Mouse (Mus musculus): ENCODE results near the gene Dcx. TPM values are rescaled to one million over a fixed set of nuclear protein-coding genes. Genes with fewer than 3 reads are reported as not detected.
A peak's percentile ranks its signal among the peaks of the same experiment; 100 is the strongest.

Gene Dcx
- polyA plus RNA-seq, 2 experiments = 10.5 to 13.0 TPM

DNA sequence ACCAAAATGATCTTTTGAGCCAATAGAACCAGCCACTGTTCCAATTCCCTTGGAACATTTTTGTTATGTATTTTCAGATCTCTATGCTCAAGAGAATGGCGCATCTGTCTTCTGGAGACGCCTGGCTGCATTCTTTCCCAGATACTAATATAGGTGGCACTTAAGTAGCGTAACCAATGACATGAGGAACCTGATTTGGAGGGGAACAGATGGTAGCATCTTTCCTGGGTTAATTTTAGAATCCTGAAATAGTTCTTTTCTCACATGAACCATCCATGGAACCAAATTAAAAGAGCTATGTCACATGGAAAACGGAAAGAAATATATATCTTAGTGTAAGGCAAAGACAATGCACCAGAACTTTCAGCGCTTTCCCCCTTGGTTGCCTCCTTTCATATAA lies 11.0 kb downstream of the Dcx start:
- no peak for ATAC-seq (ENCODE audit: low FRiP score, low read depth)
- no peak overlapping the region for H3K4me2 ChIP-seq (replicated peaks; ENCODE audit: low read depth, low read length, severe bottlenecking)
- DNase-seq (ENCODE audit: low spot score) = no peak
- H3K4me3 ChIP-seq (replicated peaks; ENCODE audit: low read length) = no peak overlapping the region
- no peaks in the 10 kb centered on the region for H3K36me3 ChIP-seq (ENCODE audit: control insufficient read depth, insufficient read depth, low read length)
- no peak for TF ChIP-seq POLR2A (IDR thresholded peaks at IDR 0.05; ENCODE audit: borderline replicate concordance, extremely low read depth, insufficient read depth, insufficient read length)
- no peaks in the 10 kb centered on the region for H3K4me1 ChIP-seq (ENCODE audit: control insufficient read depth, insufficient read depth, low read length)
- no peak overlapping the region for H3K9ac ChIP-seq (ENCODE audit: low read depth, low read length, severe bottlenecking)
- 78% methylated on average over 5 of the region's 5 CpGs for WGBS
- no peaks in the 10 kb centered on the region for H3K9me3 ChIP-seq (ENCODE audit: control insufficient read depth, low read length)
- no peaks in the 10 kb centered on the region for H3K27me3 ChIP-seq (ENCODE audit: control insufficient read depth, insufficient read depth, low read length)
- no peak overlapping the region for H3K27ac ChIP-seq (replicated peaks; ENCODE audit: low read depth, low read length)

DNA sequence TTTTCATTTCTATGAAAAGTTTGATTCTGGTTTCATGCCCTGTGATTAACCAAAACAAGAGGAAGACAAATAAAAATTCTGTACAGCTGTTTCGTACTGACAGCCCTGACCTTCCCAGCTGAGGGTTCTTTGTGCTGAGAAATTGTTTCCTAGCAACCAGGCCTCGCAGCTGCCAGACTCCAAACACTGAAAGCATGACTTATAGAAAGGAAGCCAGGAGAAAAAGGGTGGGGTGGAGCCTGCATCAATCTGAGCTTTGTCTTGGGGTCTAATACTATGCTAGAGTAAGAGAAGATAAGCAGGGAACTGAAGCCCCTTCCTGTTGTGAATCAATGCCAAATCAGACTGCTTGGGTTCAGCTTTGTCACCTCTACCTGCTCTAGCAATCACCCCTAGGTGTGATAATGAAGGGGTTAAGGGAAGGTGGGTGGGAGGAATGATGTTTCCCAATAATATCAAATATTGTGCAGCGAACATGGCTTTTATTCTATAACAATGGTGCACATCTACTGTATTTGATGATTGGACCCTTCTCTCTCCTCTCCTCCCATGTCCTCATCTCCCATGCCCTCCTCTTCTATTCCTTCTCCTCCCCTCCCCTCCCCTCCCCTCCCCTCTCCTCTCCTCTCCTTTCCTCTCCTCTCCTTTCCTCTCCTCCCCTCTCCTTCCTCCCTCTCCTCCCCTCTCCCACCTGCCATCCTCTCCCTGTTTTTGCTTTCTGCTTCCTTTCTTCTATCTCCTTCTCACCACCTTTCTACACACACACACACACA lies 26.2 kb downstream of the Dcx start:
- H3K4me3 ChIP-seq (replicated peaks; ENCODE audit: low read length) = no peak overlapping the region
- no peak for TF ChIP-seq POLR2A (IDR thresholded peaks at IDR 0.05; ENCODE audit: borderline replicate concordance, extremely low read depth, insufficient read depth, insufficient read length)
- H3K27ac ChIP-seq (replicated peaks; ENCODE audit: low read depth, low read length) = no peak overlapping the region
- H3K27me3 ChIP-seq (ENCODE audit: control insufficient read depth, insufficient read depth, low read length) = no peaks in the 10 kb centered on the region
- ATAC-seq (ENCODE audit: low FRiP score, low read depth) (peak; percentile 80; the same call in 1 of the 2 replicates), DNase-seq (ENCODE audit: low spot score) (peak; percentile 56)
- no peak overlapping the region for H3K4me2 ChIP-seq (replicated peaks; ENCODE audit: low read depth, low read length, severe bottlenecking)
- H3K36me3 ChIP-seq (ENCODE audit: control insufficient read depth, insufficient read depth, low read length) = no peaks in the 10 kb centered on the region
- H3K9me3 ChIP-seq (ENCODE audit: control insufficient read depth, low read length) = no peaks in the 10 kb centered on the region
- H3K4me1 ChIP-seq (ENCODE audit: control insufficient read depth, insufficient read depth, low read length) = no peaks in the 10 kb centered on the region
- WGBS = 42% methylated on average over 3 of the region's 3 CpGs
- no peak overlapping the region for H3K9ac ChIP-seq (ENCODE audit: low read depth, low read length, severe bottlenecking)

DNA sequence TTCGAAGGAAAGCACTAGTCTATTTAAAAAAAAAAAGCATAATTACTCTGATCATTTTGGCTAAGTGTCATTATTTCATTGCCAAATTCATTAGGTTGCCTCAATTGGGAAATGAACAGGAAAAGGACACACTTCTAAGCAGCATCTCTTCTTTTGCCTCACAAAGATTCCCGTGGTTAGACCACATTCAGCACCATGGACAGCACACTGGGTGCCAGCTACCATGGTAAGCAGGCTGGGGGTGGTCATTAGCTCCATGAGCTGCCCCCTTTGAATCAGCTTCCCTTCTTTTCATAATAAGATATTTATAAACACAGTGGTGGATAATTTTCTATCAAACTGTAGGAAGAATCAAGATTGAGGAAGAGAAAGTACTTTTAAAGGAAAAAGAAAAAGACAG lies 28.4 kb downstream of the Dcx start:
- H3K27me3 ChIP-seq (ENCODE audit: control insufficient read depth, insufficient read depth, low read length) = no peaks in the 10 kb centered on the region
- H3K9ac ChIP-seq (ENCODE audit: low read depth, low read length, severe bottlenecking) = no peak overlapping the region
- H3K27ac ChIP-seq (replicated peaks; ENCODE audit: low read depth, low read length) = no peak overlapping the region
- WGBS = 30% methylated on average over 2 of the region's 2 CpGs
- no peaks in the 10 kb centered on the region for H3K9me3 ChIP-seq (ENCODE audit: control insufficient read depth, low read length)
- H3K4me1 ChIP-seq (ENCODE audit: control insufficient read depth, insufficient read depth, low read length) = no peaks in the 10 kb centered on the region
- no peaks in the 10 kb centered on the region for H3K36me3 ChIP-seq (ENCODE audit: control insufficient read depth, insufficient read depth, low read length)
- DNase-seq (ENCODE audit: low spot score) (no peak), ATAC-seq (ENCODE audit: low FRiP score, low read depth) (no peak)
- H3K4me3 ChIP-seq (replicated peaks; ENCODE audit: low read length) = no peak overlapping the region
- TF ChIP-seq POLR2A (IDR thresholded peaks at IDR 0.05; ENCODE audit: borderline replicate concordance, extremely low read depth, insufficient read depth, insufficient read length) = no peak
- no peak overlapping the region for H3K4me2 ChIP-seq (replicated peaks; ENCODE audit: low read depth, low read length, severe bottlenecking)

DNA sequence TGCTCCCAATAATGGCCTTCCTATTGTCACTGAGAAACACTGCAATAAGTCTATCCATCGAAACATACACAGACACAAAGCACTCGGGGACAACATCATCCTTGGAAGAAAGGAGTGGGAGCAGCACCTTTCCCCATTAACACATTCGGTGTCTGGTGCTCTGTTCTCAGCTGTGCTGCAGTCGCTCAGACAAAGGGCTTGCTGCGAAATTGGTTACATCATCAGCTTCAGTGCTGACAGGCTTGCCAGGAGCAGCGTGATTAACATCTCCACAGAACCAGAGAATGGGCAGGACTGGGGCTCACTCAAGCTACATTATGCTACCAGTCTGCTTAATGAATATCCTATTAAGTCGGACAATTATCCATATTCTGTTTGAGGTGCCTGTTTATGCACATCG lies 30.8 kb downstream of the Dcx start:
- WGBS = 58% methylated on average over 8 of the region's 8 CpGs
- Histone ChIP-seq H3K27ac (replicated peaks; ENCODE audit: low read depth, low read length) (no peak overlapping the region), H3K9me3 (ENCODE audit: control insufficient read depth, low read length) (no peaks in the 10 kb centered on the region), H3K9ac (ENCODE audit: low read depth, low read length, severe bottlenecking) (no peak overlapping the region), H3K4me2 (replicated peaks; ENCODE audit: low read depth, low read length, severe bottlenecking) (no peak overlapping the region), H3K27me3 (ENCODE audit: control insufficient read depth, insufficient read depth, low read length) (no peaks in the 10 kb centered on the region), H3K4me1 (ENCODE audit: control insufficient read depth, insufficient read depth, low read length) (no peaks in the 10 kb centered on the region), H3K4me3 (replicated peaks; ENCODE audit: low read length) (no peak overlapping the region), H3K36me3 (ENCODE audit: control insufficient read depth, insufficient read depth, low read length) (no peaks in the 10 kb centered on the region)
- DNase-seq (ENCODE audit: low spot score) = no peak
- no peak for ATAC-seq (ENCODE audit: low FRiP score, low read depth)
- no peak for TF ChIP-seq POLR2A (IDR thresholded peaks at IDR 0.05; ENCODE audit: borderline replicate concordance, extremely low read depth, insufficient read depth, insufficient read length)

- 69% methylated on average over 7 of the region's 7 CpGs for WGBS
These were observed 35.5 kb downstream of the Dcx start for GRCm38 (mm10) chrX:143897363-143898285.

More at GRCm38 (mm10) chrX:143897363-143898285, 35.5 kb downstream of the Dcx start:
- H3K27me3 ChIP-seq (ENCODE audit: control insufficient read depth, insufficient read depth, low read length) = no peaks in the 10 kb centered on the region
- TF ChIP-seq POLR2A (IDR thresholded peaks at IDR 0.05; ENCODE audit: borderline replicate concordance, extremely low read depth, insufficient read depth, insufficient read length) = no peak
- no peak overlapping the region for H3K9ac ChIP-seq (ENCODE audit: low read depth, low read length, severe bottlenecking)
- DNase-seq (ENCODE audit: low spot score) (no peak), ATAC-seq (ENCODE audit: low FRiP score, low read depth) (no peak; the same call in 1 of the 2 replicates)
- H3K4me2 ChIP-seq (replicated peaks; ENCODE audit: low read depth, low read length, severe bottlenecking) = no peak overlapping the region
- H3K27ac ChIP-seq (replicated peaks; ENCODE audit: low read depth, low read length) = no peak overlapping the region
- H3K36me3 ChIP-seq (ENCODE audit: control insufficient read depth, insufficient read depth, low read length) = no peaks in the 10 kb centered on the region
- H3K9me3 ChIP-seq (ENCODE audit: control insufficient read depth, low read length) = no peaks in the 10 kb centered on the region
- H3K4me3 ChIP-seq (replicated peaks; ENCODE audit: low read length) = no peak overlapping the region
- H3K4me1 ChIP-seq (ENCODE audit: control insufficient read depth, insufficient read depth, low read length) = no peaks in the 10 kb centered on the region

Measured in limb, embryonic 14.5 days (tissue).